Mouse (Mus musculus) heart, postnatal 0 days (tissue): ENCODE data around the gene Katna1. TPM values are rescaled to one million over a fixed set of nuclear protein-coding genes. Genes with fewer than 3 reads are reported as not detected.
"Not testable (repeated sequence)": the region's sequence is repeated elsewhere in the genome, so short reads cannot be mapped to it uniquely, and the experiment has no call there.

ENCODE experiments used
- ATAC-seq: fragments of 200-750 bp; cut with Nextera tagmentation; 2 replicates; pipeline ENCODE4 v1.8.0; 2017; ENCODE audit warnings: low read depth, moderate number of reproducible peaks, moderate library complexity; ENCODE audit not compliant: insufficient read depth
- DNase-seq: peaks from one replicate; pipeline ENCODE4 v3.0.0-alpha.2; 2016; ENCODE audit warnings: low spot score
- H3K27ac ChIP-seq: fragments of 300-500 bp; sonication (generic); 2 replicates; pipeline ENCODE4 v1.5.1; 2014; ENCODE audit warnings: low read depth, mild to moderate bottlenecking
- H3K27me3 ChIP-seq: fragments of 300-500 bp; sonication (generic); 2 replicates; pipeline ENCODE4 v1.6.1; 2014; ENCODE audit warnings: low read length, mixed read lengths; ENCODE audit not compliant: control insufficient read depth, insufficient read depth
- H3K36me3 ChIP-seq: fragments of 300-500 bp; sonication (generic); replicated peaks from 2 replicates; pipeline ENCODE4 v1.6.1; 2014; ENCODE audit warnings: low read length, mixed read lengths; ENCODE audit not compliant: control insufficient read depth, insufficient read depth
- H3K4me1 ChIP-seq: fragments of 300-500 bp; sonication (generic); 2 replicates; pipeline ENCODE4 v1.6.1; 2014; ENCODE audit warnings: antibody characterized with exemption; ENCODE audit not compliant: control insufficient read depth, insufficient read depth
- H3K4me2 ChIP-seq: fragments of 300-500 bp; sonication (generic); 2 replicates; pipeline ENCODE4 v1.6.1; 2014; ENCODE audit warnings: low read depth, mild to moderate bottlenecking, low read length, moderate library complexity
- H3K4me3 ChIP-seq: fragments of 300-500 bp; sonication (generic); 2 replicates; pipeline ENCODE4 v1.5.1; 2014; ENCODE audit warnings: low read depth, low read length
- H3K9ac ChIP-seq: fragments of 300-500 bp; sonication (generic); replicated peaks from 2 replicates; pipeline ENCODE4 v1.6.1; 2014; ENCODE audit warnings: low read depth, low read length, mixed read lengths
- H3K9me3 ChIP-seq: fragments of 300-500 bp; sonication (generic); replicated peaks from 2 replicates; pipeline ENCODE4 v1.6.1; 2016; ENCODE audit warnings: low read length; ENCODE audit not compliant: control insufficient read depth
- CTCF ChIP-seq: IDR thresholded peaks from 2 replicates; pipeline ENCODE4 v1.5.1; 2016; ENCODE audit warnings: antibody characterized with exemption, control low read depth, low read depth
- EP300 ChIP-seq: IDR thresholded peaks from 2 replicates; pipeline ENCODE4 v1.6.1; 2016; ENCODE audit warnings: antibody characterized with exemption, low read depth
- WGBS: fragments of 180-500 bp; shearing (Covaris S2); extraction: QIAGEN DNeasy Blood & Tissue Kit; methylation state at CpG from one replicate; pipeline ENCODE4 v1.1.7; 2014; 5-methylcytosine and 5-hydroxymethylcytosine counted together
- polyA plus RNA-seq: library from polyadenylated mRNA; unstranded; fragments of >200 nt; fragmentation: Nextera tagmentation; extraction: Ambion mirVana; gene quantifications from 2 replicates; pipeline ENCODE4 v1.2.1, GENCODE M21; 2015
- total RNA-seq: library from RNA; depleted of rRNA; stranded (reverse); fragments of >200 nt; gene quantifications from 2 replicates; pipeline ENCODE4 v1.2.3, GENCODE M21; 2014; ENCODE audit warnings: low replicate concordance

Katna1 gene
- total and polyA plus RNA-seq, 2 experiments from 2014 or later: 22.8 to 36.0 TPM

GRCm38 (mm10) chr10:7726501-7726812 lies 657 bp downstream of the Katna1 start:
- peak overlapping the region; percentile 82 for H3K9ac ChIP-seq
- no peaks in the 10 kb centered on the region for H3K9me3 ChIP-seq
- peak overlapping the region; percentile 76; the same call in 1 of the 2 replicates for H3K27ac ChIP-seq
- H3K27me3 ChIP-seq: no peaks in the 10 kb centered on the region
- H3K36me3 ChIP-seq: no peaks in the 10 kb centered on the region
- TF ChIP-seq CTCF: no peak
- no peak for TF ChIP-seq EP300
- H3K4me2 ChIP-seq: peak overlapping the region; percentile 77
- ATAC-seq (no peak), DNase-seq (no peak)
- 0% methylated on average over 8 of the region's 8 CpGs for WGBS
- H3K4me1 ChIP-seq: peaks cover 12% of the 10 kb centered on the region
- peak overlapping the region; percentile 99 for H3K4me3 ChIP-seq

- TF ChIP-seq EP300 (no peak), CTCF (no peak)
- DNase-seq (no peak), ATAC-seq (no peak)
- Histone ChIP-seq H3K27me3 (no peaks in the 10 kb centered on the region), H3K9me3 (no peaks in the 10 kb centered on the region), H3K4me2 (peak overlapping the region; percentile 77), H3K9ac (no peak overlapping the region), H3K4me1 (peaks cover 12% of the 10 kb centered on the region), H3K27ac (no peak overlapping the region), H3K4me3 (peak overlapping the region; percentile 22; the same call in 1 of the 2 replicates), H3K36me3 (no peaks in the 10 kb centered on the region)
- 19% methylated on average over 3 of the region's 3 CpGs for whole genome bisulfite sequencing
Observed at GRCm38 (mm10) chr10:7727011-7727410, 1.2 kb downstream of the Katna1 start.

- Histone ChIP-seq H3K4me1 (peaks cover 8% of the 10 kb centered on the region; the same call in 1 of the 2 replicates), H3K27me3 (no peaks in the 10 kb centered on the region), H3K36me3 (no peaks in the 10 kb centered on the region), H3K9me3 (no peaks in the 10 kb centered on the region), H3K4me2 (no peak overlapping the region), H3K27ac (no peak overlapping the region), H3K9ac (no peak overlapping the region), H3K4me3 (no peak overlapping the region)
- DNase-seq (no peak), ATAC-seq (no peak)
- TF ChIP-seq EP300: no peak
- no peak for TF ChIP-seq CTCF
Observed at GRCm38 (mm10) chr10:7731582-7731981, 5.8 kb downstream of the Katna1 start.

GRCm38 (mm10) chr10:7737122-7737521 lies 11.3 kb downstream of the Katna1 start:
- DNase-seq (no peak), ATAC-seq (no peak)
- H3K9ac ChIP-seq: no peak overlapping the region
- no peaks in the 10 kb centered on the region for H3K4me1 ChIP-seq
- no peaks in the 10 kb centered on the region for H3K36me3 ChIP-seq
- H3K27ac ChIP-seq: no peak overlapping the region
- H3K4me3 ChIP-seq: no peak overlapping the region
- no peaks in the 10 kb centered on the region for H3K9me3 ChIP-seq
- no peaks in the 10 kb centered on the region for H3K27me3 ChIP-seq
- no peak overlapping the region for H3K4me2 ChIP-seq
- TF ChIP-seq EP300 (no peak), CTCF (no peak)

GRCm38 (mm10) chr10:7737914-7738313 lies 12.1 kb downstream of the Katna1 start:
- H3K9ac ChIP-seq: no peak overlapping the region
- DNase-seq (no peak), ATAC-seq (no peak)
- H3K9me3 ChIP-seq: no peaks in the 10 kb centered on the region
- 65% methylated on average over 3 of the region's 3 CpGs for WGBS
- no peak overlapping the region for H3K4me2 ChIP-seq
- TF ChIP-seq EP300 (no peak), CTCF (no peak)
- no peak overlapping the region for H3K27ac ChIP-seq
- H3K27me3 ChIP-seq: no peaks in the 10 kb centered on the region
- no peak overlapping the region for H3K4me3 ChIP-seq
- H3K36me3 ChIP-seq: peaks cover 3% of the 10 kb centered on the region
- no peaks in the 10 kb centered on the region for H3K4me1 ChIP-seq

GRCm38 (mm10) chr10:7745528-7745927 lies 19.7 kb downstream of the Katna1 start:
- not testable (repeated sequence) for DNase-seq, H3K27ac ChIP-seq, H3K9ac ChIP-seq, H3K4me1 ChIP-seq, H3K9me3 ChIP-seq, ATAC-seq, H3K4me3 ChIP-seq, H3K27me3 ChIP-seq, H3K4me2 ChIP-seq
- 97% methylated on average over 6 of the region's 6 CpGs for WGBS
- peaks cover 49% of the 10 kb centered on the region for H3K36me3 ChIP-seq
